Mouse (Mus musculus) left cerebral cortex, postnatal 14 days (tissue): ENCODE data around the gene Igfbp7. TPM values are rescaled to one million over a fixed set of nuclear protein-coding genes. Genes with fewer than 3 reads are reported as not detected.

Source experiments
- DNase-seq, 2 experiments: peaks; one replicate each; pipeline ENCODE4 v3.0.0; 2021 to 2022; ENCODE audit warnings: low spot score in 2 of 2, mixed read lengths in 1 of 2
- intact Hi-C: fragments of 180-260 bp; cut with DNase I; formaldehyde crosslinking; loops from one replicate; pipeline ENCODE4 v1.15.1; 2025
- total RNA-seq, 2 experiments: library from RNA; stranded (reverse); gene quantifications; 2 replicates each; pipeline ENCODE4 v1.2.3; 2021

Gene Igfbp7
- total RNA-seq, 2 experiments from 2014 or later = 66.5 to 70.9 TPM

- intact Hi-C loops = no loop called here
- DNase-seq = no peak
These were observed 47.9 kb downstream of the Igfbp7 start for GRCm38 (mm10) chr5:77359971-77360370.

DNA sequence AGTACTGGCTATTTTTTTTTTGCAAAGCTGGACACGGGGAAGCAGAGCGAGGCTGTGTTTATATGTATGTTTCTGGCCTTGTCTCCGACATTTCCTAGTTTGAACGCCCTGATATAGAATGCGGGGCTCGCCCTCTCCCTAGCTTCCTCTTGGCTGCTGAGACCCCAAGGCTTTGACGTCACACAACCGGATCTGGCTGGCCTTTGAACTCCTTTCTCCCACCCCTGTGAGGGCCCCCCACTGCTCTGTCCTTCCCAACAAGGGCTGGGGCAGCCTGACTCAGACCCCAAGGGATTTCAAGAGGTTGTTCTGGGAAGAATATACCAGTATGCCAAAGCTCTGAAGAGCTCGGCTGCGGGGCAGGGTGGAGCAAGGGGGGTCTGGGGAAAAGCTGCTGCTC is 49.5 kb downstream of the Igfbp7 start:
- intact Hi-C loops = no loop called here
- DNase-seq = no peak

DNA sequence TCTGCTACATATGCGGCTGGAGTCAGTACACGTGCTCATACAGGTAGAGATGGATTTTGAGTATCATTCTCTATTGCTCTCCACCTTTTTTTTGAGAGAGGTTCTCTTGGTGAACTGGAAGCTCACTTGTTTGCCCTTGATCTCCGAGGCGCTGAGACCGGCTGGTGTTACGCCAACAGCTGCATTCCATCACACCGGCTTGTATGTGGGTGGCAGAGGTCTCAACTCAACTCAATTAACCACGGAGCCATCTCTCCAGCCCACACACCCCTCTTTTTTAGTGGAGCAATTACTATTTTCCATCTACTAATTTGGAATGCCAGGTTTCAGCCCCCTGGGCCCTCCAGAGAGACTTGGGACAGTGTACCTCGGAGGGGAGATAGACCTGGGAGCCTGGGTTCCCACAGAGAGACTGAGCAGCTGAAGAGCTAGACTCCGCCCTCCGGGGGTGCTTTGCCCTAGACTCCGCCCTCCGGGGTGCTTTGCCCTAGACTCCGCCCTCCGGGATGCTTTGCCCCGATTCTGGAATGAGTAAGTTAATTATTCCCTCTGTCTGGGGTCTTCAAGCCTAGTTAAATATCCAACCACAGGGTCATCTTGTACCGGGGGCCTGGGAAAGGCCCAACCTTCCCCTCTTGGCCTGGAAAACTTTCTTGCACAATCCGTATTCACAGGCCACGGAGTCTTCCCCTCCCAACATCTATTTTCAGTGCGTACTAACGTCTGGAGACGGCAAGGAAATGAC is 50.3 kb downstream of the Igfbp7 start:
- no peak for DNase-seq
- intact Hi-C loops = no loop called here

- intact Hi-C loops = no loop called here
These were observed 52.3 kb downstream of the Igfbp7 start for GRCm38 (mm10) chr5:77355307-77356265.

GRCm38 (mm10) chr5:77354361-77354787 is 53.5 kb downstream of the Igfbp7 start:
- intact Hi-C loops = loop anchor here (5.0 kb wide), 2 partner anchors 53 to 108 kb away; partner anchors contain the start of gene Igfbp7

More at GRCm38 (mm10) chr5:77355307-77356265, 52.3 kb downstream of the Igfbp7 start:
- DNase-seq = no peak

GRCm38 (mm10) chr5:77351691-77352090 is 56.1 kb downstream of the Igfbp7 start:
- intact Hi-C loops = loop anchor here (5.0 kb wide), 2 partner anchors 56 to 111 kb away; partner anchors contain the start of gene Igfbp7
- DNase-seq = no peak

More at GRCm38 (mm10) chr5:77354361-77354787, 53.5 kb downstream of the Igfbp7 start:
- peak; percentile 92 to 93 for DNase-seq

DNA sequence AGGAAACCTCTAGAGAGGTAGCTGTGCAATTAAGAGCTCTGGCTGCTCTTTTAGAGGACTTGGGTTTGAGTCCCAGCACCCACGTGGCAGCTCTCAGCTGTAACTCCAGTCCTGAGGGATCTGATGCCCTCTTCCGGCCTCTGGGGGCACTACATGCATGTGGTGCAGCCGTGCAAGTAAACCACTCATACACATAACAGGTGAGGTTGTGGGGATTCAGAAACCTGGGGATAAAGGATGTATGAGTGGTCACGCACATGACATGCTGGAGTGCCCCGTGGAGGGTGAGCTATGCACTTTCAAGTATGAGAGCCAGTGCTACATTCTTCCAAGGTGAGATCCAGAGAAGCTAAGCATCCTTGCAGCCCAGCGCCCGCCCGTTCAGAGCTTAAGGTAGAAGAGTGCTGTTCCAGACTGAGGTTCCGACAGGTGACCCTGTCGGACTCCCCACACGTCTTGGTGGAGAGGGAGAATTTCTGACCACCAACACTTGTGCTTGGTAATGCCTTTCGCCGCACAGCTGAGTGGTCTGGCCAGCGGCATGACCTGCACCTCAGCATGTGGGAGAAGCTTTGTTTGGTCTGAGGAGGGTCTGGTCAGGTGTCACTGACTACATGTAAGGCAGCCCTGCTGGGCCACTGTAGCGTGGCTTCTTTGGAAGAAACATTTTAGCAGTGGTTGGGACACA is 57.7 kb downstream of the Igfbp7 start:
- no peak for DNase-seq
- intact Hi-C loops = loop anchor here (5.0 kb wide), 2 partner anchors 57 to 112 kb away; partner anchors contain the start of gene Igfbp7

DNA sequence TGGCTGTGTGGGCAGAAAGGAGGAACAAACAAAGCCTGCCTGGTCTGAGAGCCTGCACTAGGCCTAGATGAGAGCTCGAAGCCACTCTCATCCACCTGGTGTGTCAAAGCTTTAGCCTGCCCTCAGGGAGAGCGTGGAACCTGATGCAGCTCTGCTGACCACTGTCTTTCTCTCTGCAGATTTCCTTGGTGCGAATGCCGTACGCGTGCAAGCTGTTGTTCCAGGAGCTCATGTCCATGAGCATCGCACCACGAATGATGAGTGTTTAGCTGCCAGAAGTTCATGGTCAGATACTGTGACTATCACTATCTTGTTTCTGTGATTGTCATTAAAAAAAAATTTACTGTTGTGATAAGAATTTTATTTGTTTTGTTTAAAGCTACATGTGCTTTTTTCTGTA is 58.9 kb downstream of the Igfbp7 start:
- intact Hi-C loops = no loop called here
- no peak for DNase-seq

- intact Hi-C loops = no loop called here
- DNase-seq = no peak
These were observed 67.8 kb downstream of the Igfbp7 start for GRCm38 (mm10) chr5:77340033-77340432.

DNA sequence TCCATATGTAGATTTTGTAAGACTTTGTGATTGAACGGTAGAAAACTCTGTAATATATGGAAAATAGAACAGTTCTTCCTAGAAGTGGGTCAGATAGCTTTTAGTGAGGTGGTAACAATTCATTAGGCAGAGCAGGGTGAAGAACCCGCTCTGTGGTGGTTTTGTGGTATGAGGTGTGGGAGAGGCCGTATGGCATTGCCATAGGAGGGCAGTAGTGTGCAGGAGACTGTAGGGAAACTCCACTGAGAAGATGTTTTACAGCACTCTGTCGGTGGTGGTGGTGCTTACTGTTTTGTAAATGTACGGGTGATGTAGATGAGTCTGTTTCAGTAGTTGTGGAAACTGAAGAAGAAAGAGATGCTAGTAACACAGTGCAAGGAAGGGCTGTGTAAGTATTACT is 77.7 kb downstream of the Igfbp7 start:
- no peak for DNase-seq
- intact Hi-C loops = no loop called here

GRCm38 (mm10) chr5:77324936-77325335 is 82.9 kb downstream of the Igfbp7 start:
- intact Hi-C loops = loop anchor here (5.0 kb wide), 1 partner anchor 343 kb away; no protein-coding TSS in a partner anchor
- DNase-seq = no peak

- intact Hi-C loops = no loop called here
- DNase-seq = no peak
These were observed 92.9 kb downstream of the Igfbp7 start for GRCm38 (mm10) chr5:77314986-77315385.

DNA sequence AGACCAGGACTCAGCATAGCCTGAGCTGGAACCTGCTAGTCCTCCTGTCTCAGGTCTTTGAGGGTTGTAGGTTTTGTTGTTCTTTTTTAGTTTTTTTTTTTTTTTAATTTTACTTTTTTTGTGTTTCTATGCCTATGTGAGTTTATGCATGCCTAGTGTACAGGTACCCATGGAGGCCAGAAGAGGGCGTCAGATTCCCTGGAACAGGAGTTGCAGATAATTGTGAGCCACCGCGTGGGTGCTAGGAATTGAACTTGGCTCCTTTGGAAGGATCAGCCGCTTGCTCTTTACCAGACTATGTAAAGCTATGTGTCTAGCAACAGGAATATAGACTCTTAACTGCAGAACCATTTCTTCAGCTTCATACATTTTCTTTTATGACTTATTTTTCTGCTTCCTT is 93.6 kb downstream of the Igfbp7 start:
- no peak for DNase-seq
- intact Hi-C loops = no loop called here

GRCm38 (mm10) chr5:77309924-77310772 is 97.7 kb downstream of the Igfbp7 start, which contains the start of the genes Noa1 and Polr2b:
Gene Noa1 (minus strand): TSS chr5:77310084.
Gene Polr2b (plus strand): TSS chr5:77310147.
- intact Hi-C loops = no loop called here
- peak; percentile 98 to 99 for DNase-seq

DNA sequence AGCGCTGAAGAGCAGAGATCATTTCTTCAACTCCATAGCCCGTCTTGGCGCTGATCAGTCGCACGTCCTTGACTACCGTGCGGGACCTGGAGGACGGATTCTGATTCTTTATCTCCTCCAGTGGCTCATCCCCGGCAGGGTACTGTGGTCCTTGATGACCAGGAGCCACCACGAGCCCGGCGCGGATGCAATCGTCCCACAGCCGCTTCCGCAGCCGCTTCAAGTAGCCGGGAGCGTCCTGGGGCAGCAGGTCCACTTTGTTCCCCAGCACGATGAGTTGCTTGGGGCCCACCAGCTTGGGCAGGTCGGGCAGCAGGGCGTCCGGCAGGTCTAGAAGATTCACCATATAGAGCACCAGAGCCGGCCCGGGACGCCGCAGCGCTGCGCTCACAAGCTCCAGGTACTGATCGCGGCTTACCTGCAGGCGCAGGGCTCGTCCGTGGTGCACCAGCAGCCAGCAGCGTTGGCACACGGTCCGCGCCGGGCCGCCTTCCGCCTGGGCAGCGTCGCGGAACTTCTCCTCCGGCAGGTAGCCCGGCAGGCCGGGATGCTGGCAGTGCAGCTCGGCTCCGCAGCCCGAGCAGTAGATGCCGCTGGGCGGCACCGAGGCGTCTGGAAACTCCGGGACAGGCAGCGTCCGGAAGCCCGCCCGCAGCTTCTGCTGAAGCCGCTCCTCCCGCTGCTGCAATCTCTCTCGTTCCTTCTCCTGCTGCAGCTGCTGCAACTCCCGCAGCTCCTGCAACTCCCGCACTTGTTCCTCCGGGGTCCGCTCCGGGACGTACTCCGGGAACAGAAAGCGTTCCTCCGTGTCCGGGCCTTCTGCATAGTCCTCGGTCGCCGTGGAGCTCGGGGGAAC is 98.6 kb downstream of the Igfbp7 start:
- peak in 1 of 2 experiments; percentile 8 for DNase-seq
- intact Hi-C loops = no loop called here

- DNase-seq = no peak
- intact Hi-C loops = no loop called here
These were observed 99.9 kb downstream of the Igfbp7 start for GRCm38 (mm10) chr5:77307821-77308553.
